Mouse (Mus musculus) lung, postnatal 25 days (tissue): ENCODE results near the gene Enpp3.

Source experiments
- DNase-seq: peaks from one replicate; pipeline ENCODE4 v3.0.0; 2022; ENCODE audit warnings: low spot score

Enpp3 gene

DNA sequence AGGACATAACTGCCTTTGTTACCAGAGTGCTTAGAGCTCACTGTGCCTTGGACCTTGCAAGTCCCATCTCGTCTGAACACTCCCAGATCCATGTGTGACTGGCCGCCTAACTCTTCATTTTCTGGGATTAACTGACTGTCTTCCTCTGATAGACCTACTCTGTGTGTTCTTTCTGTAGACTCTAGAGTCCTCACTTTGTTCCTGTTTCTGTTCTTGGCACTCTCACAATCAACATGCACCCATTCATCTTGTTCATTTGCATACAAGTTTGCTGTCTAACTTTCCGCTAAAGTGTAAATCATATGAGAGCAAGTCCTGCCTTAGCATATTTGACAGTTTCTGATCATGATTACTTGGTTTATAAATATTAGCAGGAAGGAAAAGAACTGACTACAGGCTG is 79.4 kb downstream of the Enpp3 start:
- no peak for DNase-seq

DNA sequence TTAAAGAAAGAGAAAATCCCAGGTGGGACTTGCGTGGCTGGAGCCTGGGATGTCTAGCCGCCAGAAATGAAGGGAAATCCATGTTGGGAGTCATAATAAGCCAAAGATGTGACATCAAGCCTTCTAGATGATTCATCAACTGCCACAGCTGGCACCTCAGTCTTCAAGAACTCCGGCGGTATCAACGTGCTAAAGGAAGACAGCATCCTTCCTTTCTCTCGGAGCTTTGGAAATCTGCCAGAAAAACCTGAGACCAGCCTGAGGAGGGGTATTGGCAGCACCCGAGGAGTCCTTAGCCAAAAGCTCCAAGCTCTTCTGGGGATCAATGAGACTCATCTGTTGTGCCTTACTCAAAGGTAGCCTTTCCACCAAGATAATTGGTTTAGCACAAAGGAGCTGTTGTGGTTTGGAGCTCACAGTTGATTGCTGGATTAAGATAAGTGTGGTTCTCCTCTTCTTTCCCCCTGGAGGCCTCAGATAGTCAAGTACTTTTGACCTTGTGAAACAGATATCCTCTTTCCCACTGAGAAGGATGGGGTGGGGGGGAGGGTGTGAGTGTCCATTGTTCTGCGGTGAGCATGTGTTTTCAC is 84.2 kb downstream of the Enpp3 start:
- no peak for DNase-seq

GRCm38 (mm10) chr10:24754874-24755540 is 87.6 kb downstream of the Enpp3 start:
- no peak for DNase-seq

GRCm38 (mm10) chr10:24754251-24754835 is 88.3 kb downstream of the Enpp3 start:
- peak; percentile 43 for DNase-seq

GRCm38 (mm10) chr10:24753536-24754250 is 88.9 kb downstream of the Enpp3 start:
- peak; percentile 51 for DNase-seq

GRCm38 (mm10) chr10:24742950-24743487 is 99.6 kb downstream of the Enpp3 start:
- DNase-seq = no peak

DNA sequence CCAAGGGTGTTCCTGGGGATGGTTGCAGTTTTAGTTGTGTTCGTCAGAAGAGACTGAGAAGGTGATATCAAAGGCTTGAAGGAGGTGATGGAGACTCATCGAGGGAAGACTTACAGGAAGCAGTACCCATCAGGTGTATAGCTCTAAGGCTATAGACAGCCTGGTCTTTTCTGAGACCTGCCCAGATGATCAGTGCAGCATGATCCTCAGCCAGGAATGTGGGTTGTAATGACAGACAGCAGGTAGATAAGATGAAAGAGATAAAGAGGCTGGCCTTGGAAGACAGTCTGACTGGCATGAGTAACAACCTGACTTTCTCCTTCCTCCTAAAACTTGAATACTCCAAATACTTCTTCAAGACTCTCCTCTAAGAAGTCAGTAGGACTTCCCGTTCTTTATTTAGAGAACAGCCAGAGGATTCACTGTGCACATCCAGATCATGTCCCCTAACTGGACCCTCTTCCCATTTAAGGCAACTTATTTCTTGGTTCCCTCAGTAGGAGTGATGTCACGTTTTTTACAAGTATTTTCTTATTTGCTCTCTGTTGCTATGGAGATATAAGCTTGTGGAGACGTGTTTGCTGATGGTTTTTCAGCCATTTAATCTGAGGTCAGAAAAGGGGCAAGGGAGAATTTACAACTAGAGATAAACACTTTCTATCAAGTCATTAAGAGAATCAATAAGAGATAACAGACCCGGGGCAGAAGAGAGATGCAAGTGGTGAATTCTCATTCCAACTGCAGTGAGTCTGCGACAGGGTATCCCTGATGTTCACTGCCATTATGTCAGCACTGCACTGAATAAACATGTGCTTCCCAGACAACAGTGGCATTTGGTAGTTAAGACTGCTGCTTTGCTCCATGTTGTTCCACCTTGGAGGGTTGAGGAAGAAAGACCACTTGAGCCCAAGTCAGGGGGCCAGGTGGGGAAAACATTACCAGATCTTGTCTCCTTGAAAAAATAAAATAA is 101.1 kb downstream of the Enpp3 start:
- DNase-seq = no peak

- DNase-seq = no peak
These were observed 103.5 kb downstream of the Enpp3 start for GRCm38 (mm10) chr10:24739171-24739570.

GRCm38 (mm10) chr10:24738456-24738855 is 104.2 kb downstream of the Enpp3 start:
- DNase-seq = no peak

- DNase-seq = no peak
These were observed 107.4 kb downstream of the Enpp3 start for GRCm38 (mm10) chr10:24735027-24735777.

DNA sequence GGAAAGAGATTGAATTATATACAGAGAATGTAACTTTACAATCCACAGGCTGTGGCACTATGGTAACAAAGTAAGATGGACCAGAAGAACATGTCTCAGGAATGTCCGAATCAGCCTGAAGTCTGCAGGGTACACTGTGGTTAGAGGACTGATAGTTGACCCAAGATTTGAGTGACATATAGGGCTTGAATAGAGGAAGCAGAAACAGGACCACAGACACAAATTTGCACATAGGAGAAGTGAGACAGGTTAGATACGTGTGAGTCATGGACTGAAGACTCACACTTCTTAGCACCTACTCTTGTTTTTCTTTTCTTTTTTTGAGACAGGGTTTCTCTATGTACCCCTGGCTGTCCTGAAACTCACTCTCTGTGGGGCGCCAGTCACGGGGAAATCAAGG is 115.1 kb downstream of the Enpp3 start:
- no peak for DNase-seq

DNA sequence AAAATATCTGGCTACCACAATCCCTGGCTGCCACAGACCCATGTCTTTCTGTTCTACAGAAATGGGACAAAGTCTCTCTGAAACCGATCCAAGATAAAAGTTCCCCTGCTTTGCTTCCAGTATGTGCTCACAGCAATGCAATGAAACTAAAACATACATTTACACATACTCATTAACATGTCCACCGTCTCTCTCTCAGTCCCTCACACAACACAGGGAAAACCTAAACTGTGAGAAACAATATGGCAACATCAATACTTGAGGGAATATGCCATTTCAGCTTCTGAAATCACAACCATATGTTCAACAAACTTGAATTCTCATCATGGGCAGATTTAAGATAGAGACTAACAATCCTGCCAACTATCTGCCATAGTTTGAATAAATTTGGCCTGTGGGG is 117.4 kb downstream of the Enpp3 start:
- no peak for DNase-seq
